Mouse (Mus musculus) spleen, adult 2 months (tissue): ENCODE measurements at regions not wholly inside any gene's neighbourhood (a gene's known extent, or its start where the extent isn't known, plus 50 kb on each side); places are given as distances from the start of the nearest gene placed in this dataset.

Experiments used
- DNase-seq, 2 experiments: peaks; one replicate each; pipeline versions ENCODE4 v3.0.0 to v3.0.0-alpha.2; 2012 to 2021; ENCODE audit warnings: low spot score in 2 of 2, low read depth in 1 of 2
- H3K27ac ChIP-seq: fragments of 200-500 bp; 2 replicates; pipeline ENCODE4 v1.5.1; 2012; ENCODE audit warnings: low read length, inconsistent platforms; ENCODE audit not compliant: insufficient read depth
- H3K27me3 ChIP-seq: fragments of 200-500 bp; 2 replicates; pipeline ENCODE4 v1.6.1; 2012; ENCODE audit warnings: mild to moderate bottlenecking, moderate library complexity, low read length, inconsistent platforms; ENCODE audit not compliant: control insufficient read depth, insufficient read depth
- H3K36me3 ChIP-seq: fragments of 200-500 bp; 2 replicates; pipeline ENCODE4 v1.6.1; 2012; ENCODE audit warnings: mild to moderate bottlenecking, low read length, inconsistent platforms; ENCODE audit not compliant: control insufficient read depth, insufficient read depth
- H3K4me1 ChIP-seq: fragments of 200-500 bp; 2 replicates; pipeline ENCODE4 v1.6.1; 2011; ENCODE audit warnings: inconsistent platforms; ENCODE audit not compliant: control insufficient read depth, insufficient read depth, insufficient read length
- H3K4me3 ChIP-seq: fragments of 200-500 bp; 2 replicates; pipeline ENCODE4 v1.5.1; 2011; ENCODE audit warnings: mild to moderate bottlenecking, inconsistent platforms; ENCODE audit not compliant: insufficient read depth, insufficient read length; ENCODE audit errors: extremely low read depth
- CTCF ChIP-seq: fragments of 200-500 bp; IDR thresholded peaks from 2 replicates; pipeline ENCODE4 v1.5.1; 2011; ENCODE audit warnings: mild to moderate bottlenecking, inconsistent platforms; ENCODE audit not compliant: insufficient read depth, insufficient read length, insufficient replicate concordance; ENCODE audit errors: extremely low read depth
- POLR2A ChIP-seq: fragments of 200-500 bp; IDR thresholded peaks from 2 replicates; pipeline ENCODE4 v1.6.1; 2011; ENCODE audit warnings: low read depth, low read length, inconsistent platforms
- WGBS: fragments of 180-500 bp; shearing (Covaris S2); methylation state at CpG from one replicate; pipeline ENCODE4 v1.1.7; 2018; 5-methylcytosine and 5-hydroxymethylcytosine counted together

DNA sequence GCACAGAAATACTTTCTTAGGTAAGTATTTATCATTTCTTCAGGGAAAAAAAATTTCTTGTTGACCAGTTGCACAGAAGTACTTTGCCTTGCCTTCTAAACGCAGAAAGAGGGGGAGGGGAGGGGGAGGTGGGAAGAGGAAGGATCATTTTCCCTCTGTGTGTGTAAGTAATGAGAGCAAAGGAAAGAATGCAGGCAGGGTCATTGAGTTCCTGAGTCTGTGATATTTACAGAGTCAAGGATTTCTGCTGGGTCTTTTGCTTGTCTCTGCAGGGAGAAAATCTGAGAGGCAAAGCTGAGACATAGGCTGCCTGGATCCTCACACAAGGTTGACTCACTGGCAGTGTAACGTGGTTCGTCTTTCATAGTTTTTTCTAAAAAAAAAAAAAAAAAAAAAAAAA, 195.6 kb downstream of the Ankrd50 start:
- Histone ChIP-seq H3K27ac (no peak overlapping the region), H3K27me3 (no peaks in the 10 kb centered on the region), H3K4me3 (no peak overlapping the region), H3K36me3 (no peaks in the 10 kb centered on the region), H3K4me1 (no peaks in the 10 kb centered on the region; the same call in 1 of the 2 replicates)
- DNase-seq: no peak
- TF ChIP-seq CTCF (no peak), POLR2A (no peak)
- WGBS: 75% methylated on average over 3 of the region's 3 CpGs

DNA sequence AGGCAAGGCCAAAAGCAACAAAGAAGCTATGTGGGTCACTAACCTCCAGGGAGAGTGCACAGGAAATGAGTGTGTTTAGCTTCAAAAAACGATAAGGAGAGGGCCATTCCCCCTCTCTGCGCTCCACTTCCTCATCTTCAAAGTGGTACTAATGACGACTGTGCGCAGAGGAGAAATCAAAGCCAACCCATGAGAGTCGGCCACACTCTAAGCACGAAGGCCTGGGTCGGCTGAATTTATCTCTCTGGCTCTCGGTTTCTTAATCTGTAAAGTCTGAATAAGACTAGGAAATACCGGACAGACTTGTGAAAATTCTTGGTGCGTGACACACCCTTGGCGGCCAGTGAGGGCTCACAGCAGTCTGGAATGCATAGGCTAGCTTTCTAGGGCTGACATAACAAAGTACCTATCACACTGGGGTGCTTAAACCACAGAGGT, 200.9 kb downstream of the Ankrd50 start:
- peaks cover 3% of the 10 kb centered on the region for H3K4me1 ChIP-seq
- peak in 1 of 2 experiments; percentile 26 for DNase-seq
- no peaks in the 10 kb centered on the region for H3K36me3 ChIP-seq
- no peak overlapping the region for H3K27ac ChIP-seq
- WGBS: 10% methylated on average over 11 of the region's 11 CpGs
- H3K27me3 ChIP-seq: no peaks in the 10 kb centered on the region
- TF ChIP-seq POLR2A (no peak), CTCF (no peak)
- H3K4me3 ChIP-seq: no peak overlapping the region

DNA sequence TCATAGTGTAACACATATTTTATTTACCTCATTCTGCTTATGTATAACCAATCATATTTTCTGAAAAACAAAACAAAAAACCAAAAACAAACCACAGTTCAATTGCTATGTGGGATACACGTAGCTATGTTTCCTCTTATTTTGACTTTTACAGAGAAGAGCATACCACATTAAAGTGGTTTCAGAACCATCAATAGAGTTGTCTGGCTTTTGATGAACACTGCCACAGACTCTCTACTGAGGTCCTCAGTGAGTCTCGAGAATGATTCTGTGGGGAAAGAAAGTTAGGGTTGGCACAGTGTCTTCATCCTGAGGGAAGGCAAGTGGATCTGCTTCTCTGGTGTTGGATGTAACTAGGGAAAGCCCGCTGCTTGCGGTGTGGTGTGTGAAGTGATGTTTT, 201.8 kb downstream of the Ankrd50 start:
- TF ChIP-seq POLR2A: no peak
- no peak for TF ChIP-seq CTCF

DNA sequence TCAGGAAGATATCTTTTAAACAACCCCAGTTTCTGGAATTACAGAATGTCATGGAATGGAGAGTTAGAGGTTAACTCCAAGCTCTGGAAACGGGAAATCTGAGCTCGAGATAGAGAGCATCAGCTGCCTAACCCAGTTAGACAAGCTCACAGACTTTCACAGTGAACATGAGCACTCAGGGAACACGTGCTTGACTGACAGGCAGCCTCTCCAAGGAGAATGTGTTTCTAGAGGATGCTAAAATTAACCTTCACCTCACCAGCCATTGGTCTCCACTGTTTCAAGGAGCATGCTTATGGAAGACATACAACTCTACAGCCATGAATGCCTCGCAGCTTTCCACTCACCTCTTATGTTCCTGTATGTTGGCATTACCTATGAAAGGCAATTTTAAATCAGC, 203.0 kb downstream of the Ankrd50 start:
- Histone ChIP-seq H3K27me3 (no peaks in the 10 kb centered on the region), H3K36me3 (no peaks in the 10 kb centered on the region), H3K27ac (no peak overlapping the region), H3K4me3 (no peak overlapping the region), H3K4me1 (peaks cover 3% of the 10 kb centered on the region)
- WGBS: 80% methylated on average over 4 of the region's 4 CpGs
- TF ChIP-seq POLR2A (no peak), CTCF (no peak)
- DNase-seq: no peak

More for the DNA sequence above, 201.8 kb downstream of the Ankrd50 start:
- DNase-seq: peak in 1 of 2 experiments; percentile 53
- H3K4me1 ChIP-seq: peaks cover 3% of the 10 kb centered on the region
- no peak overlapping the region for H3K4me3 ChIP-seq
- no peaks in the 10 kb centered on the region for H3K36me3 ChIP-seq
- H3K27ac ChIP-seq: no peak overlapping the region
- WGBS: 58% methylated on average over 4 of the region's 4 CpGs
- no peaks in the 10 kb centered on the region for H3K27me3 ChIP-seq

DNA sequence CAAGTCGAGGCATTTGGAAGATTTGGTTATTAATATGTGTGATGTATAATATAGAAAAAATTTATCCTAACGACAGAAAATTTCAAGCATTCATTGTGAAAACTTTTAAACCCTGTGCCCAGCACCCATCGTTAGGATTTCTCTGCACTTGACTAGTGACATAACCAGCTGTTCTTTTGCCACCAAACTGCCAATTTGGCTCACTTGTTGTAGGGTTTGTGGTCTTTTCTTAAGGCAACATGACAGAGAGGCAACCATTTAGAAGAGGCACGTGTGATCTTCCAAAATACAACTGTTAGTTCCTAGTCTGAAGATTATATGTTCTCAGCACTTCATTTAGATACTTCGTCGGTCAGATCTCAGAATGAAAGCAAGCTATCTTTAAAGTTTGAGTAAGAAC, 203.8 kb downstream of the Ankrd50 start:
- DNase-seq: no peak
- TF ChIP-seq POLR2A: no peak
- TF ChIP-seq CTCF: no peak
- WGBS: 71% methylated on average over 6 of the region's 6 CpGs

DNA sequence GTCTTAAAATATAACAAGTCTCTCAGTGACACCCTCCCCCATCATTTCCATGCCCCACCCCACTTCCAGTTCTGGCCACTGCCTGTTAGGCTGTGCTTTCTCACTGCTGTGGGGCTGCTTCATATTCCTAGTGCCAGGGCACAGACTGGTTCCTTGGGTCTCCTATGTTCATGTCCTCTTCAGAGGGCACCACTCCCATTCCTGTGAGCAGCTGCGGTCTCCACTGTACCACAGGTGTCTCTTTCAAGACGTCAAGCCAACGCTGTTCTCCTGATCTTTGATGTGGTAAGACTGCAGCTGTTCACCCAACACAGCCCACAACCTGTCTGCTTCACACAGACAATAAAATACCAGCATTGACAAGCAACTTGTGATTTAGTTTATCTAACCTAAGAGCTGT, 204.5 kb downstream of the Ankrd50 start:
- peaks cover 3% of the 10 kb centered on the region for H3K4me1 ChIP-seq
- H3K27me3 ChIP-seq: no peaks in the 10 kb centered on the region
- DNase-seq: peak; percentile 3 to 70
- 26% methylated on average over 3 of the region's 3 CpGs for WGBS
- H3K36me3 ChIP-seq: no peaks in the 10 kb centered on the region
- TF ChIP-seq POLR2A: no peak
- no peak for TF ChIP-seq CTCF
- no peak overlapping the region for H3K4me3 ChIP-seq
- H3K27ac ChIP-seq: no peak overlapping the region

More for the DNA sequence above, 203.8 kb downstream of the Ankrd50 start:
- no peak overlapping the region for H3K27ac ChIP-seq
- H3K27me3 ChIP-seq: no peaks in the 10 kb centered on the region
- H3K4me3 ChIP-seq: no peak overlapping the region
- no peaks in the 10 kb centered on the region for H3K36me3 ChIP-seq
- peaks cover 3% of the 10 kb centered on the region for H3K4me1 ChIP-seq

DNA sequence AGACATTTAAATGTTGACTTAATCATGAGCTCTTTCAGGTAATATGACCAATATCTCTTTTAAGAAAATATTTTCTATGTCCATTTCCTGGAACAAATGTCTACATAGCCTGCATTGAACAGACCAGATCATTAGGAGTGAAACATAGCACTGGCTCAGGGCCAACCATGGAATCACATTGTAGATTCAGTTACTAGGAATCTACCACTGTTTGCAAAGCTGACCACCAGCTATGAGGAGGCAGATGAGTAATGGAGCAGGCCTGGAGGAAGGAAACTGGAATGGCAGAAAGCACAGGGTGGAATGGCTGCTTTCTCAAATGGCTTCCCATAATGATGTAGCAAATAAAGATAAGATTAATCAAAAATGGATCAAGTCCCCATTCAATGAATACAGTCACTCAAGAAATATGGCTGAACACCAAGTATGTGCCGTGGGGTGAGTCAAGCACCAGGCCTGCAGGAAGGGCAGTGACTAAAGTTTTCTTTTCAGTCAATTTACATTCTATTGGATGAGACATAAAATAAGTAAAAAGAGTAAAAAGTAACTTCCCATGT, 207.6 kb downstream of the Ankrd50 start:
- no peaks in the 10 kb centered on the region for H3K36me3 ChIP-seq
- TF ChIP-seq CTCF (no peak), POLR2A (no peak)
- no peak overlapping the region for H3K4me3 ChIP-seq
- no peak for DNase-seq
- H3K27ac ChIP-seq: no peak overlapping the region
- H3K4me1 ChIP-seq: peaks cover 3% of the 10 kb centered on the region
- WGBS: 84% methylated on average over 1 of the region's 1 CpGs
- H3K27me3 ChIP-seq: no peaks in the 10 kb centered on the region

DNA sequence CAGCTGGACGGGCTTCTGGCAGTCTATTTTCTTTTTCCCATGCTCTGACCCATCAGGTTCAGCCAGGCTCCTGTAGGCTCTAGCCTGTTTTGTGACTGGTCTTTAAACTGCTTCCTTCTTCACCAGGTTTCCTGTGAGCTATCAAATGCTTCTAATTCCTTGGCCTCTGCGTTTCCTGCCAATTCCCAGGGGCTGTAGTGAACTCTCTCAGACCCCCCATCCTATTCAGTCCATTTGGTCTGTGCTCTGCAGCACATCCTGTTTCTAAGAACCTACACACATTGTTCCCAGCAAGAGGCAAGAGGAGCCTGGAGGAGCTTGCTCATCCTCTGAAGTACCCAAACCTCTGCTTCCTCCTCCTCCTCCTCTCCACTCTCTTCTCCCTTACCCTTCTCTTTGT, 209.3 kb downstream of the Ankrd50 start:
- DNase-seq: no peak
- TF ChIP-seq CTCF (no peak), POLR2A (no peak)
- Histone ChIP-seq H3K4me1 (no peaks in the 10 kb centered on the region; the same call in 1 of the 2 replicates), H3K36me3 (no peaks in the 10 kb centered on the region), H3K4me3 (no peak overlapping the region), H3K27ac (no peak overlapping the region), H3K27me3 (no peaks in the 10 kb centered on the region)
- 50% methylated on average over 2 of the region's 2 CpGs for WGBS
